Mouse (Mus musculus) frontal cortex, postnatal 36 days (tissue): ENCODE results near the gene Olfr1313.
"Not testable (repeated sequence)": the region's sequence is repeated elsewhere in the genome, so short reads cannot be mapped to it uniquely, and the experiment has no call there.

ENCODE experiments used
- DNase-seq, 2 experiments: peaks; one replicate each; pipeline ENCODE4 v3.0.0; 2022; ENCODE audit warnings: low spot score in 2 of 2

Gene Olfr1313

DNA sequence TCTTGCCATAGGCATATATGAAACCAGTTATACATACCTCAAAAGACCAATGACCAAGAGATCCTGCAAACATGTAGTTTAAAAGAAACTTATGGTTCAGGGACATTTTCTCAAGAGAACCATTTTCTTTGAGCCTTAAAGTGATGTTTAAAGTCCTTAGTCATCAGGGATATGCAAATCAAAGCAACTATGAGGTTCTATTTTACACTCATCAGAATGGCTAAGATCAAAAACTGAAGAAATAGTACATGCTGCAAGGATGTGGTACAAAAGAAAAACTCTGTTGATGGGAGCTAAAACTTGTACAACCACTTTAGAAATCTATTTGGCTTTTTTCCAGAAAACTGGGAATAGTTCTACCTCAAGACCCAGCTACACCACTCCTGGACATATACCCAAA, at the start of gene Olfr1313:
Gene Olfr1313, minus strand, starts transcription at position 101 of the 400 bp plus-strand sequence.
- DNase-seq, result no peak

DNA sequence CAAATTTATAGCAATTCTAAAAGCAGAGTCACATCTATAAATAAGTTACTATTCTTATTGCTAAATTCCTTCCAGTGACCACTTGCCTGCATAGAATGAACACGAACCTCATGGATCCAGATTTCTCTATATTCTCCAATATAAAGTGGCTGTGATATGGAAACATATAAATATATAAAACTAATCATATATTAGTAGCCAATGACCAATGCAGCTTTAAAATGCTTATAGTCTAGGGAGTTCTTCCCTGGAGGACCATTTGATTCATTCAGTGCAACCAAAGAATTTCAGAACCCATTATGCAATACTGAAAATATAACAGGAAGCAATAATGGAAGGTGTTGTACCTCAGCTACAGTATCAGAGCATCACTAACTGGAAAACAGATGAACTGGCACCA, 37.7 kb upstream of the Olfr1313 start, which contains the start of gene Olfr1315-ps1:
Gene Olfr1315-ps1, minus strand, starts transcription at position 101 of the 400 bp plus-strand sequence.
- DNase-seq, result no peak

DNA sequence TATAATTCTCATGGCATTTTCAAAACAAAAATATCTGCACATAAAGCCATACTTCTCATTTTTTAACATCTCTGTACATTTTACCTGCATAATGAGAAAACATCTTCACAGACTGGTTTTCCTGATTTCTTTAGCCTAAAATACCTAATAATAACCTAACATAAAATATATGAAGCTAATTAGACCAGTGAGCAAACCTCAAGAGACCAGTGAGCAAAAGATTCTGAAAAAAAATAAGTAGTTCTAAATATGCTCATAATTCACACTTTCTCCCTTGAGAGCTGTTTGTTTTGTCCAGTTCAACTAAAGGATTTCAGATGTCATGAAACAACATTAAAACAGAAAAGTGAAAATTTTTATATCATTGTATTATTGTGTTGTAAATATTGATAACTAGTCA, 19.0 kb upstream of the Olfr1313 start, which contains the start of gene Olfr1314:
Gene Olfr1314, minus strand, starts transcription at position 101 of the 400 bp plus-strand sequence.
- no peak for DNase-seq

DNA sequence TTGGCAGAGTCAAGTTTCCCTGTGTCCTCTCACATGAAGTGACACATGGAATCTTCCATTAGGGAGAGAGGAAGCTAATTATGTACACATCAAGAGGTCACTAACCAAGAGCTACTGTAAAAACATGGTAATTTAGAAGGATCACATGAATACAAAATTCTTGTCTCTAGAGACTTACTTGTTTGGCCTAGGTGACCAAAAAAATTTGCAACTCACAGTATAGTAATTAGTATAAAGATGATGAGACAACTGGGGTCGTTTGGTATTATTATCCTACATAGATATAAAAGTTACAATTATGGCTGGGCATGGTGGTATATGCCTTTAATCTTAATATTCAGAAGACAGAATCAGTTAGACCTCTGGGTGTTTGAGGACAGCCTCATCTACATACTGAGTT, 27.5 kb downstream of the Olfr1313 start, which contains the start of gene Olfr1312:
Gene Olfr1312, minus strand, starts transcription at position 101 of the 400 bp plus-strand sequence.
- no peak for DNase-seq

DNA sequence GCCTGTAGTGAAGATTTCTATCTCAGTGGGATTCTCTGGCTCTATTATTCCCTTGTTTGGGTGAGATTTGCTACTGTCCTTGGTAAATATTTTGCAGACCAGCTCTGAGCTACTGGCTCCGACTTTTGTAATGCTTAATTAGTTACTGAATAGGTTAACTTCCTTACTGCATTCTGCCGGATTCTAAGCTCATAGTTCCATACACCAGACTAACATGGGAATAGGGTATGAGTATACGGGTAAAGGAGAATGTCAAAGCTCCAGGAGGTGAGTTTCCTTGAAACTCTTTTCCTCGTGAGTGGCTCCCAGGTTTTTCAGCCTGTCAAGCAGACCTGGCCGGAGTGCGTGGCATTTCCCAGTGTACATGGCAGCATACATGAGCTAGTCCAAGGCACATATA, 50.7 kb downstream of the Olfr1313 start:
- DNase-seq, result not testable (repeated sequence)

DNA sequence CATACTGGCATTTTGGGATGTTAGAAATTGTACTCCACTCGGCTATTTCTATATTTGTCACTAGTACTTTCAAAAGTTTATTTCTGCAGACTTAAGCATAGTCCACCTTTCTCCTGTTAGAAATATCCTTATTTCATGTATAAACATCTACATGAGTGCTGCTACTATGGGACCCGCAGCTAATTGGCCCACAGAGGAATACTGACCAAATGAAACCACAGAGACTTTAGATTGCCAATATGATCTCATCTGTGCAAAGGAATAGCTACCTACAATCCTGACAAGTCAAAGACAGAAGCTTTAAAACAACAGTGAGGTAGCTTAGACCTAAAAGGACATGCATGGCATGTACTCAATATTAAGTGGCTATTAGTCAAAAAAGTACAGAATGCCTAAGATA, 53.3 kb downstream of the Olfr1313 start, which contains the start of gene Olfr1311:
Gene Olfr1311, minus strand, starts transcription at position 101 of the 400 bp plus-strand sequence.
- no peak for DNase-seq
